Mouse (Mus musculus) embryonic fibroblast, embryonic 13.5 days (primary cell): ENCODE results near the gene Ccl20.

Source experiments
- CTCF ChIP-seq: IDR thresholded peaks from 2 replicates; pipeline ENCODE4 v1.5.1; 2011; ENCODE audit warnings: mild to moderate bottlenecking, control low read depth, low read length, moderate library complexity, borderline replicate concordance; ENCODE audit not compliant: insufficient read depth
- POLR2A ChIP-seq: IDR thresholded peaks from 2 replicates; pipeline ENCODE4 v1.6.1; 2011; ENCODE audit warnings: low read depth, mild to moderate bottlenecking, control low read depth, low read length, moderate library complexity

GRCm38 (mm10) chr1:83141510-83141909 lies 24.9 kb downstream of the Ccl20 start:
- TF ChIP-seq CTCF (no peak), POLR2A (no peak)
